Mouse (Mus musculus): ENCODE data around the gene Sstr4. TPM values are rescaled to one million over a fixed set of nuclear protein-coding genes. Genes with fewer than 3 reads are reported as not detected.

Sstr4 gene
- polyA plus RNA-seq, 2 experiments, result not detected

- ATAC-seq (ENCODE audit: insufficient read depth) (no peak), DNase-seq (ENCODE audit: low read depth in 3 of 3, low spot score in 3 of 3) (no peak)
- no peaks in the 10 kb centered on the region for H3K36me3 ChIP-seq (replicated peaks; ENCODE audit: control insufficient read depth, insufficient read depth, low read depth)
- WGBS (ENCODE audit: insufficient replicate concordance), result 40% methylated on average over 5 of the region's 5 CpGs
- H3K27me3 ChIP-seq (ENCODE audit: control insufficient read depth, insufficient read depth, low read length), result peaks cover 14% of the 10 kb centered on the region
- H3K27ac ChIP-seq, result no peak overlapping the region
- no peak overlapping the region for H3K4me3 ChIP-seq (ENCODE audit: insufficient read depth in 1 of 2, low read depth in 2 of 2, low read length in 2 of 2)
- TF ChIP-seq EP300 (IDR thresholded peaks at IDR 0.05; ENCODE audit: low read depth) (no peak), CTCF (IDR thresholded peaks at IDR 0.05; ENCODE audit: low read depth) (no peak)
- no peaks in the 10 kb centered on the region for H3K9me3 ChIP-seq (ENCODE audit: control insufficient read depth, low read length)
- H3K4me1 ChIP-seq (replicated peaks; ENCODE audit: control insufficient read depth in 2 of 2, insufficient read depth in 2 of 2, low read length in 1 of 2), result peaks cover 0 to 3% of the 10 kb centered on the region in 2 experiments; a peak in 1 of 4 replicates
- no peak overlapping the region for H3K4me2 ChIP-seq (ENCODE audit: low read depth)
- H3K9ac ChIP-seq (replicated peaks), result no peak overlapping the region
Measured at GRCm38 (mm10) chr2:148404906-148405305, 9.8 kb downstream of the Sstr4 start.

DNA sequence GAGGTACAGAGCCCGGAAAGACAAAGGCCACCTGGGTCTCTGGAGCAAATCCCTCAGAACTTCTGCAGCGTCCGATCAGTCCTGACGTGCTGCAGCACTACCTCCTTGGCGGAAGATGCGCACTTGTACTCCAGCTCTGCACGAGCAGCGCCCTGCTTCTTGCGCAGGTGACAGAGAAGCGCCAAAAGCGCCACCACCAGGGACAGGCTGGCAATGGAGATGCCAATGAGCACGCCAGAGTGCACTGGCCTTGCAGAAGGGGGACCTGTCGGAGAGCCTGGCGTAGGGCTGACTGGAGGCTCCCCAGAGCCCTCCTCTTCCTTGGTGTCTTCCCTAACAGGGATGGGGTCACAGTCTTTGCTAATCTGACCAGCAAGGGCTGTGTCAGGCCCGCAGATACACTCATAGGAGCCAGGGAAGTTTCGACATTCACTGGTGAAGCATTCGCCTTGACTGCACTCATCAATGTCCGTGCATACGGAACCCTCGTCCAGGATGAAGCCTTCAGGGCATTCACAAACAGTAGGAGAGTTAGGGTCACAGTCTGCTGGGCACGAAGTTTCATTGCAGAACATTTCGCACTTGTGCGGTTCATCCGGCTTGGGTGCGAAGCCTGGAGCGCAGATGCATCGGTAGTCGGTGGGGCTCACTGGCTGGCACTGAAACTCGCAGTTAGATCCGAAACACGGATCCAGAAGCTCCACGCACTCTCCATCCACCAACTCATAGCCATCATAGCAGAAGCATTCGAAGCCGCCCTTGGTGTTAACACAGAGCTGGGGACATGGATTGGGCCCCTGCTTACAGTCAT lies 11.2 kb downstream of the Sstr4 start:
- ATAC-seq (ENCODE audit: insufficient read depth) (no peak), DNase-seq (ENCODE audit: low read depth in 3 of 3, low spot score in 3 of 3) (no peak)
- Histone ChIP-seq H3K27ac (no peak overlapping the region), H3K9ac (replicated peaks) (no peak overlapping the region), H3K4me1 (replicated peaks; ENCODE audit: control insufficient read depth in 2 of 2, insufficient read depth in 2 of 2, low read length in 1 of 2) (peaks cover 0 to 3% of the 10 kb centered on the region in 2 experiments; a peak in 1 of 4 replicates), H3K9me3 (ENCODE audit: control insufficient read depth, low read length) (no peaks in the 10 kb centered on the region), H3K36me3 (replicated peaks; ENCODE audit: control insufficient read depth, insufficient read depth, low read depth) (no peaks in the 10 kb centered on the region), H3K4me2 (ENCODE audit: low read depth) (peak overlapping the region; percentile 57), H3K4me3 (ENCODE audit: insufficient read depth in 1 of 2, low read depth in 2 of 2, low read length in 2 of 2) (peak overlapping the region; percentile 34 to 39), H3K27me3 (ENCODE audit: control insufficient read depth, insufficient read depth, low read length) (peaks cover 14% of the 10 kb centered on the region)
- WGBS (ENCODE audit: insufficient replicate concordance), result 10% methylated on average over 34 of the region's 34 CpGs
- TF ChIP-seq EP300 (IDR thresholded peaks at IDR 0.05; ENCODE audit: low read depth), result no peak
- TF ChIP-seq CTCF (IDR thresholded peaks at IDR 0.05; ENCODE audit: low read depth), result peak; percentile 36

- Histone ChIP-seq H3K9ac (replicated peaks) (no peak overlapping the region), H3K4me3 (ENCODE audit: insufficient read depth in 1 of 2, low read depth in 2 of 2, low read length in 2 of 2) (peak overlapping the region; percentile 34 to 39), H3K4me1 (replicated peaks; ENCODE audit: control insufficient read depth in 2 of 2, insufficient read depth in 2 of 2, low read length in 1 of 2) (peaks cover 0 to 3% of the 10 kb centered on the region in 2 experiments; a peak in 1 of 4 replicates), H3K27me3 (ENCODE audit: control insufficient read depth, insufficient read depth, low read length) (peaks cover 14% of the 10 kb centered on the region), H3K27ac (no peak overlapping the region), H3K9me3 (ENCODE audit: control insufficient read depth, low read length) (no peaks in the 10 kb centered on the region), H3K36me3 (replicated peaks; ENCODE audit: control insufficient read depth, insufficient read depth, low read depth) (no peaks in the 10 kb centered on the region), H3K4me2 (ENCODE audit: low read depth) (peak overlapping the region; percentile 57)
- TF ChIP-seq CTCF (IDR thresholded peaks at IDR 0.05; ENCODE audit: low read depth) (no peak), EP300 (IDR thresholded peaks at IDR 0.05; ENCODE audit: low read depth) (no peak)
- 4% methylated on average over 55 of the region's 55 CpGs for WGBS (ENCODE audit: insufficient replicate concordance)
- ATAC-seq (ENCODE audit: insufficient read depth), result peak; percentile 16; the same call in 1 of the 2 replicates
- no peak for DNase-seq (ENCODE audit: low read depth in 3 of 3, low spot score in 3 of 3)
Measured at GRCm38 (mm10) chr2:148406971-148407869, 12.1 kb downstream of the Sstr4 start.

DNA sequence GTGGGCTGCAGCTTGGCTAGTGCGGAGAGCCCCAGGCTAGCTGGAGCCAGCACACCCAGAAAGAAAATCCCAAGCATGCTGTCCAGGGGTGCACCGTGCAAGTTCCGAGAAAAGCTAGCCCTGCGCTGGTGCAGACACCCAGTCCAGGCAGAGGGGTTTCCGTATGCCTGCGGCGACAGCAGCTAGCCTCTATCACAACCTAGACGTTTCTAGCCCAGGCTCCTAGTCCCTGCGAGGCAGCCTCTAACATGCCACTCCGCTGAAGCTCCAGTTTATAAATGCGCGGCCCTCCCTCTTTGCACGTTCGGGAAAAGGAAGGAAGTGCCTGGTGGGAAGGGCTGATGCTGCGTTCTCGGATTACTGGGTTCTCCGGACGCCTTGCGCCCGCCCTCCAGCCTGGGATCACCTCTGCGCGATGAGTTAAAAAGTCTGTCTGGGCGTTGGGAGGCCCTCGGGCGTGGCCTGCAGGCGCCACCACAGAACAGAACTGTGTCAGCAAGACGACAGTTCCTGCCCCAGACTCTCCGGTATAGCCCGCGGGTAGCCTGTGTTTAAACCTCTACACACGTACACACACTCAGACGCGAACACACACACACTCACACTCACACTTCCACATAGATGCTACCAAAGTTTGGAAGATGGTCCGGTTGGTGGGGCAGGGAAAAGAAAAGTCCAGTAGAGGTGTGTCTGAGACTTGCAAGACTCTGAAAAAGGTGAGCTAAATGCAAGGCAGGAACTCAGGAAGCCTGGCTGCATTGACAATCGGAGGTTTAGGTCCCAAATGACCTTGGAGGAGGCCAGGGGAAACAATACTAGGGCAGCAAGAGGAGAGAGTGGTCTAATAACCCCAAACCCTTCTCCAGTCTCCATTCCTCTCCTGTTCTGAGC lies 13.0 kb downstream of the Sstr4 start, which contains the start of gene Thbd:
Gene Thbd, minus strand, starts transcription at position 319 of the 891 bp plus-strand sequence.
- H3K27ac ChIP-seq, result no peak within 1 kb of the TSS
- H3K36me3 ChIP-seq (replicated peaks; ENCODE audit: control insufficient read depth, insufficient read depth, low read depth), result no peaks in the 10 kb centered on the region
- no peaks in the 10 kb centered on the region for H3K9me3 ChIP-seq (ENCODE audit: control insufficient read depth, low read length)
- no peak within 1 kb of the TSS for H3K9ac ChIP-seq (replicated peaks)
- DNase-seq (ENCODE audit: low read depth in 3 of 3, low spot score in 3 of 3) (no peak), ATAC-seq (ENCODE audit: insufficient read depth) (peak; percentile 66)
- TF ChIP-seq EP300 (IDR thresholded peaks at IDR 0.05; ENCODE audit: low read depth) (no peak), CTCF (IDR thresholded peaks at IDR 0.05; ENCODE audit: low read depth) (no peak)
- H3K27me3 ChIP-seq (ENCODE audit: control insufficient read depth, insufficient read depth, low read length), result peaks cover 14% of the 10 kb centered on the region
- under 1% methylated on average over 35 of the region's 35 CpGs for WGBS (ENCODE audit: insufficient replicate concordance)
- H3K4me2 ChIP-seq (ENCODE audit: low read depth), result peak within 1 kb of the TSS; percentile 57
- H3K4me1 ChIP-seq (replicated peaks; ENCODE audit: control insufficient read depth in 2 of 2, insufficient read depth in 2 of 2, low read length in 1 of 2), result peaks cover 0 to 3% of the 10 kb centered on the region in 2 experiments; a peak in 1 of 4 replicates
- H3K4me3 ChIP-seq (ENCODE audit: insufficient read depth in 1 of 2, low read depth in 2 of 2, low read length in 2 of 2), result peak within 1 kb of the TSS; percentile 34 to 39
